Mouse (Mus musculus): ENCODE measurements around the gene Txndc12.

- peak; percentile 71; the same call in 1 of the 2 replicates for TF ChIP-seq CTCF (IDR thresholded peaks at IDR 0.05; ENCODE audit: control insufficient read depth, insufficient read depth, insufficient replicate concordance, low read depth, low read length)
- TF ChIP-seq POLR2A (IDR thresholded peaks at IDR 0.05; ENCODE audit: control insufficient read depth, low read depth, low read length), result no peak
Observed at GRCm38 (mm10) chr4:108869730-108870374, 35.5 kb downstream of the Txndc12 start.

Measured in testis, adult 2 months (tissue).